Comparison of ENCODE assay signal across 20 mouse cellular contexts in the genomic region with DNA sequence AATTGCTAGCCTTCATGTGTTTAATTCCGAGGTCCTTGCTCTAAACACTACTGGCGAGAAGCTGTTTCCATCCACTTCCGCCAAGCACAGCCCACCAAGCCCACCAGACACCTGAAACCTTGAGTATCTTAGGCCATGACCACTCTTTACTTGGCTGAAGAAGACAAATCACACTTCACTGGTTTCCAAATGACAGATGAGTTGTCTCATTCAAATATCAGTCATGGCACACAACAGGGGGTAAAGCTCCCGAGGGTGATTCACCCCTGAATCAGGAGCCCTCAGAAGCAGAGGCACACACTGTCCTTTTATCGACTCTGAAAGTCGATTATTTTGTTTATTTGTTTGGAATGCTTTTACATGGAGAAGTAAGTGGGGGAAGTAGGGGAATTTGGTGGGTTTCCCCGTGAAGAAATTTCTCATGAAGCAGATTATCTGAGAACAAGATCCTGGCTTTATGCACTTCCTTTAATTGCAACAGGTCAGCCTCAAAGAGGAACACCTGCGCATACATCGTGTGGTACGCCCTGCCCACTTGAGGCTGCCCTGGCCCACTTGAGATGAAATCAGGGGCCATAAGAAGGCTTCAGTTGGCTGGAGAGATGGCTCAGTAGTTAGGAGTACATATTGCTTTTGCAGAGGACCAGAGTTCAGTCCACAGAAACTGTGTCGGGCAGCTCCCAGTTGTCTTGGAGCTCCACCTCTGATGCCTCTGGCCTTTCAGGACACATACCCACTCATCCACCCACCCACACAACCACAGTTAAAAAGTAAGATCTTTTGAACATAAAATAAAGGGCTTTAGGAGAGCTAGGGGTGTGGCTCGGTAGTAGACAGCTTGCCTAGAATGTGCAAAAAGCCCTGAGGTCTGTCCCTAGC. TPM values are rescaled to one million over a fixed set of nuclear protein-coding genes. Genes with fewer than 3 reads are reported as not detected.
DNase-seq lines count a peak whose midpoint lies in the region; ATAC-seq and TF ChIP-seq lines count a peak whose summit lies in the region.
"Had no signal": no experiment of that assay in that cellular context is flagged by ENCODE, and none has a peak within 500 bp of the region (broad histone marks: within the 10 kb centered on the region; RNA-seq: fewer than 3 reads in every experiment).

No protein-coding gene starts in this region.

- TF ChIP-seq CTCF in liver, postnatal 0 days (IDR thresholded peaks at IDR 0.05; ENCODE audit: low read depth): no peak
- no peak for TF ChIP-seq CTCF in kidney, adult 2 months (conservative IDR thresholded peaks at IDR 0.05; ENCODE audit: insufficient read depth, insufficient read length, low read depth, low read length)

- WGBS in liver, embryonic 11.5 days: 78% methylated on average over 12 of the region's 12 CpGs
- 58% methylated on average over 12 of the region's 12 CpGs for WGBS in liver, postnatal 0 days (ENCODE audit: insufficient replicate concordance)
- 88% methylated on average over 12 of the region's 12 CpGs for WGBS in limb, embryonic 10.5 days
- 86% methylated on average over 12 of the region's 12 CpGs for WGBS in kidney, adult 2 months

- no peak overlapping the region for H3K4me3 ChIP-seq in liver, embryonic 11.5 days (ENCODE audit: low read depth, low read length)
- H3K4me3 ChIP-seq in liver, postnatal 0 days (ENCODE audit: low read depth, low read length): no peak overlapping the region
- H3K4me3 ChIP-seq in limb, embryonic 10.5 days: no peak overlapping the region
- no peak overlapping the region for H3K4me3 ChIP-seq in kidney, adult 2 months (ENCODE audit: insufficient read depth, low read depth, low read length)
- H3K4me3 ChIP-seq: erythroblast, embryonic 14.5 days; forebrain, embryonic 15.5 days; hindbrain, embryonic 13.5 days; limb, embryonic 13.5 days; midbrain, embryonic 12.5 days had no signal

- H3K36me3 ChIP-seq in liver, embryonic 11.5 days (ENCODE audit: control insufficient read depth, insufficient read depth, low read length): no peaks in the 10 kb centered on the region
- peaks cover 3% of the 10 kb centered on the region; the same call in 1 of the 2 replicates for H3K36me3 ChIP-seq in liver, postnatal 0 days (replicated peaks; ENCODE audit: insufficient read depth, low read length)
- H3K36me3 ChIP-seq in limb, embryonic 10.5 days: no peaks in the 10 kb centered on the region
- H3K36me3 ChIP-seq in kidney, adult 2 months (ENCODE audit: control insufficient read depth, insufficient read depth, low read length): no peaks in the 10 kb centered on the region
- H3K36me3 ChIP-seq: forebrain, embryonic 15.5 days; hindbrain, embryonic 13.5 days; limb, embryonic 13.5 days; midbrain, embryonic 12.5 days had no signal

- peak overlapping the region; percentile 70 for H3K27ac ChIP-seq in liver, embryonic 11.5 days (ENCODE audit: low read depth, low read length)
- no peak overlapping the region; the same call in 1 of the 2 replicates for H3K27ac ChIP-seq in liver, postnatal 0 days (ENCODE audit: low read depth)
- H3K27ac ChIP-seq in limb, embryonic 10.5 days: no peak overlapping the region
- no peak overlapping the region for H3K27ac ChIP-seq in kidney, adult 2 months (ENCODE audit: insufficient read depth, low read depth, low read length)
- H3K27ac ChIP-seq: forebrain, embryonic 15.5 days; hindbrain, embryonic 13.5 days; kidney, postnatal 0 days; limb, embryonic 13.5 days; midbrain, embryonic 12.5 days had no signal

- peak overlapping the region; percentile 3; the same call in 1 of the 2 replicates for H3K9ac ChIP-seq in liver, embryonic 11.5 days (ENCODE audit: low read depth, low read length)
- H3K9ac ChIP-seq in liver, postnatal 0 days (replicated peaks): no peak overlapping the region
- H3K9ac ChIP-seq: forebrain, embryonic 15.5 days; hindbrain, embryonic 13.5 days; limb, embryonic 13.5 days; midbrain, embryonic 12.5 days had no signal

- TF ChIP-seq POLR2A in kidney, adult 2 months (IDR thresholded peaks at IDR 0.05; ENCODE audit: low read depth, low read length): no peak

- TF ChIP-seq EP300 in liver, postnatal 0 days (IDR thresholded peaks at IDR 0.05; ENCODE audit: low read depth): no peak

- no peak for DNase-seq in liver, embryonic 11.5 days (ENCODE audit: low spot score)
- no peak for DNase-seq in liver, postnatal 0 days
- DNase-seq in A20 (ENCODE audit: low read depth, low spot score): peak; percentile 89
- DNase-seq in B cell, adult 2 months: peak; percentile 34 to 39
- DNase-seq in kidney, postnatal 4 days: no peak
- no peak for DNase-seq in limb, embryonic 10.5 days (ENCODE audit: low spot score)
- no peak for DNase-seq in kidney, adult 2 months
- DNase-seq: adrenal gland, postnatal 36 days; cerebellum, adult 2 months; lung, postnatal 14 days; thymus, adult 18-20 months had no signal

- peaks cover 19% of the 10 kb centered on the region for H3K4me1 ChIP-seq in liver, embryonic 11.5 days (replicated peaks; ENCODE audit: control insufficient read depth, insufficient read depth, low read length)
- peaks cover 3% of the 10 kb centered on the region; the same call in 1 of the 2 replicates for H3K4me1 ChIP-seq in liver, postnatal 0 days (ENCODE audit: insufficient read depth)
- H3K4me1 ChIP-seq in limb, embryonic 10.5 days: peaks cover 19% of the 10 kb centered on the region
- no peaks in the 10 kb centered on the region for H3K4me1 ChIP-seq in kidney, adult 2 months (ENCODE audit: control insufficient read depth, insufficient read depth, low read length)
- H3K4me1 ChIP-seq: forebrain, embryonic 15.5 days; hindbrain, embryonic 13.5 days; midbrain, embryonic 12.5 days had no signal

- ATAC-seq in liver, embryonic 11.5 days (replicated peaks; ENCODE audit: low FRiP score): no peak
- no peak for ATAC-seq in liver, postnatal 0 days
- ATAC-seq in inflammation-experienced regulatory T-cells, adult 6 months: peak; percentile 34
- ATAC-seq: forebrain, embryonic 15.5 days; intestine, embryonic 16.5 days; Patski had no signal

- H3K27me3 ChIP-seq in liver, embryonic 11.5 days (replicated peaks; ENCODE audit: control insufficient read depth, insufficient read depth, low read length): no peaks in the 10 kb centered on the region; the same call in 1 of the 2 replicates
- no peaks in the 10 kb centered on the region for H3K27me3 ChIP-seq in liver, postnatal 0 days (ENCODE audit: insufficient read depth, low read length)
- H3K27me3 ChIP-seq in limb, embryonic 10.5 days (ENCODE audit: low read depth, poor library complexity, severe bottlenecking): peaks cover 2% of the 10 kb centered on the region; the same call in 1 of the 2 replicates
- H3K27me3 ChIP-seq in kidney, adult 2 months (replicated peaks; ENCODE audit: control insufficient read depth, insufficient read depth, low read length): no peaks in the 10 kb centered on the region
- H3K27me3 ChIP-seq: forebrain, embryonic 15.5 days; midbrain, embryonic 12.5 days; Patski had no signal

- no peaks in the 10 kb centered on the region for H3K9me3 ChIP-seq in liver, embryonic 11.5 days (ENCODE audit: control insufficient read depth, low read length)
- H3K9me3 ChIP-seq in liver, postnatal 0 days (ENCODE audit: low read length): no peaks in the 10 kb centered on the region
- no peaks in the 10 kb centered on the region for H3K9me3 ChIP-seq in limb, embryonic 10.5 days (replicated peaks)
- H3K9me3 ChIP-seq: forebrain, embryonic 15.5 days; hindbrain, embryonic 13.5 days; limb, embryonic 13.5 days; midbrain, embryonic 12.5 days had no signal

- no peak overlapping the region; the same call in none of the 2 replicates for H3K4me2 ChIP-seq in liver, embryonic 11.5 days
- H3K4me2 ChIP-seq in liver, postnatal 0 days (ENCODE audit: low read depth, low read length): no peak overlapping the region
- H3K4me2 ChIP-seq: forebrain, embryonic 15.5 days; hindbrain, embryonic 13.5 days; limb, embryonic 13.5 days; midbrain, embryonic 12.5 days had no signal

RNA-seq across cellular contexts. Expression of a gene that starts 12.3 kb away (rescaled TPM):
- polyA plus RNA-seq in liver, embryonic 11.5 days (2014; fragmentation: Nextera tagmentation; extraction: Ambion mirVana): 12.6 and 12.9 TPM in 2 replicates
- 4.9 and 7.8 TPM in 2 replicates for polyA plus RNA-seq in liver, postnatal 0 days (2015; fragmentation: Nextera tagmentation; extraction: Ambion mirVana)
- polyA plus RNA-seq in inflammation-experienced regulatory T-cells, adult 6 months (2017; shearing (Covaris generic)): 100 to 1,000 TPM; 108 to 124 (median 115) TPM
- polyA plus RNA-seq in limb, embryonic 10.5 days (2016; fragmentation: Nextera tagmentation; extraction: Ambion mirVana): 2.7 and 3.4 TPM in 2 replicates
- 3.1 and 7.2 TPM in 2 replicates for polyA plus RNA-seq in kidney, adult 2 months (2012; rRNA removed)

RNA-seq across cellular contexts. Expression of a gene that starts 47.8 kb away (rescaled TPM):
- 16.8 and 16.9 TPM in 2 replicates for polyA plus RNA-seq in liver, embryonic 11.5 days (2014; fragmentation: Nextera tagmentation; extraction: Ambion mirVana)
- 5.1 and 5.8 TPM in 2 replicates for polyA plus RNA-seq in liver, postnatal 0 days (2015; fragmentation: Nextera tagmentation; extraction: Ambion mirVana)
- 1 to 10 TPM; 4.6 to 8.9 (median 6.0) TPM for polyA plus RNA-seq in inflammation-experienced regulatory T-cells, adult 6 months (2017; shearing (Covaris generic))
- polyA plus RNA-seq in limb, embryonic 10.5 days (2016; fragmentation: Nextera tagmentation; extraction: Ambion mirVana): 50.7 and 52.1 TPM in 2 replicates
- 34.2 and 37.5 TPM in 2 replicates for polyA plus RNA-seq in kidney, adult 2 months (2012; rRNA removed)

Comparison
In these comparisons a context has a peak if more than half of its experiments do, and no peak if none do; other contexts are left out.
1. DNase-seq: peak in A20 (single experiment) and B cell, adult 2 months (2 of 2); none in liver, embryonic 11.5 days (single experiment), liver, postnatal 0 days (single experiment), kidney, postnatal 4 days (0 of 2), limb, embryonic 10.5 days (single experiment) and kidney, adult 2 months (single experiment).